Mouse (Mus musculus): ENCODE measurements at regions not wholly inside any gene's neighbourhood (a gene's known extent, or its start where the extent isn't known, plus 50 kb on each side); places are given as distances from the start of the nearest gene placed in this dataset.

DNA sequence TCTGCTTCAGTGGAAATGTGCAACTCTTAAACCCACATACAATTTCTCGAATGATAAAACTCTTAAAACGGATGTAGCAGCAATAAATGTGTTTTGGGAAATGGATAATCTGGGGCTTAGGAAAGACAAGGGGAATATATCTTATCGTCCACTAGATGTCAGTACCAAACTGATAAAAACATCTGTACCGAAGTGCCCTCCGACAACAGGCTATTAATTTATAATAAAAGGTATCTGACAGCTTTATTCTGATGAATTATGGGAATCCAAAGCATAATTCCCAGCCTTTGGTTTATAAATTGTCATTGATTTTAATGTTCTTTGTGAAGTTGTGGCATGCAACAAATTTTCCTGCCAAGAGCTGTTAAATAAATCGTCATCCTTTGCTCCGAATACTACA lies 153.4 kb downstream of the Etnk1 start:
- WGBS: 37% methylated on average over 7 of the region's 7 CpGs
- H3K4me3 ChIP-seq (ENCODE audit: low read depth, low read length): no peak overlapping the region
- H3K4me2 ChIP-seq (replicated peaks; ENCODE audit: low read depth): no peak overlapping the region
- TF ChIP-seq CTCF (IDR thresholded peaks at IDR 0.05; ENCODE audit: low read depth): peak; percentile 66
- no peaks in the 10 kb centered on the region for H3K27me3 ChIP-seq (replicated peaks; ENCODE audit: control insufficient read depth, insufficient read depth, low read length)
- ATAC-seq: no peak
- H3K9me3 ChIP-seq (ENCODE audit: control insufficient read depth): no peaks in the 10 kb centered on the region
- no peak overlapping the region for H3K9ac ChIP-seq (ENCODE audit: low read depth, low read length)
- no peaks in the 10 kb centered on the region for H3K4me1 ChIP-seq (replicated peaks; ENCODE audit: control insufficient read depth, insufficient read depth, low read length)
- no peaks in the 10 kb centered on the region for H3K36me3 ChIP-seq (ENCODE audit: control insufficient read depth, insufficient read depth)
- H3K27ac ChIP-seq (ENCODE audit: low read depth, low read length): no peak overlapping the region

DNA sequence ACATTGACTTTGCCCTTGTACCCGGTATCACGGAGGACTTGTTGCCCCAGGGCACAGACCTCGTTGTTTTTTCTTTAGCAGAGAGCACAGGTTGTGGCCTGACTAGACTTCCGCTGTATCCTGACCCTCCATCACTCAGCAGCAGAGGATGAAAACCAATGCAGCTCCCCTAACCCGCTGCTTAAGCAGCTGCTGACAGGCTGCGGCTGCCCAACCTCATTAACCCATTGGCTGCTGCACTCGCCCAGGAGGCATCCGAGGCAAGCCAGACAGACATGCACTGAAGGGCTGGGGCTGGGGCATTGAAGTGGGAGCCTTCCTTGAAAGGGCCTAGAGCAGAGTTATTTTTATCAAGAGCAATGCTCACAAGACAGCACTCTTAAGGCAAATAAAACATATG lies 157.6 kb downstream of the Etnk1 start:
- Histone ChIP-seq H3K9ac (ENCODE audit: low read depth, low read length) (no peak overlapping the region), H3K36me3 (ENCODE audit: control insufficient read depth, insufficient read depth) (no peaks in the 10 kb centered on the region), H3K4me2 (replicated peaks; ENCODE audit: low read depth) (no peak overlapping the region), H3K4me3 (ENCODE audit: low read depth, low read length) (no peak overlapping the region), H3K9me3 (ENCODE audit: control insufficient read depth) (no peaks in the 10 kb centered on the region), H3K27ac (ENCODE audit: low read depth, low read length) (no peak overlapping the region), H3K4me1 (replicated peaks; ENCODE audit: control insufficient read depth, insufficient read depth, low read length) (no peaks in the 10 kb centered on the region), H3K27me3 (replicated peaks; ENCODE audit: control insufficient read depth, insufficient read depth, low read length) (no peaks in the 10 kb centered on the region)
- WGBS: 41% methylated on average over 8 of the region's 8 CpGs
- TF ChIP-seq CTCF (IDR thresholded peaks at IDR 0.05; ENCODE audit: low read depth): no peak
- no peak for ATAC-seq

GRCm38 (mm10) chr6:143326956-143327722 lies 160.1 kb downstream of the Etnk1 start:
- ATAC-seq: peak; percentile 75
- no peaks in the 10 kb centered on the region for H3K9me3 ChIP-seq (ENCODE audit: control insufficient read depth)
- peak overlapping the region; percentile 30 for H3K4me3 ChIP-seq (ENCODE audit: low read depth, low read length)
- H3K4me2 ChIP-seq (replicated peaks; ENCODE audit: low read depth): peak overlapping the region; percentile 56
- no peak for TF ChIP-seq CTCF (IDR thresholded peaks at IDR 0.05; ENCODE audit: low read depth)
- H3K36me3 ChIP-seq (ENCODE audit: control insufficient read depth, insufficient read depth): no peaks in the 10 kb centered on the region
- H3K9ac ChIP-seq (ENCODE audit: low read depth, low read length): no peak overlapping the region
- H3K4me1 ChIP-seq (replicated peaks; ENCODE audit: control insufficient read depth, insufficient read depth, low read length): no peaks in the 10 kb centered on the region
- no peak overlapping the region for H3K27ac ChIP-seq (ENCODE audit: low read depth, low read length)
- no peaks in the 10 kb centered on the region for H3K27me3 ChIP-seq (replicated peaks; ENCODE audit: control insufficient read depth, insufficient read depth, low read length)
- WGBS: 51% methylated on average over 22 of the region's 22 CpGs

DNA sequence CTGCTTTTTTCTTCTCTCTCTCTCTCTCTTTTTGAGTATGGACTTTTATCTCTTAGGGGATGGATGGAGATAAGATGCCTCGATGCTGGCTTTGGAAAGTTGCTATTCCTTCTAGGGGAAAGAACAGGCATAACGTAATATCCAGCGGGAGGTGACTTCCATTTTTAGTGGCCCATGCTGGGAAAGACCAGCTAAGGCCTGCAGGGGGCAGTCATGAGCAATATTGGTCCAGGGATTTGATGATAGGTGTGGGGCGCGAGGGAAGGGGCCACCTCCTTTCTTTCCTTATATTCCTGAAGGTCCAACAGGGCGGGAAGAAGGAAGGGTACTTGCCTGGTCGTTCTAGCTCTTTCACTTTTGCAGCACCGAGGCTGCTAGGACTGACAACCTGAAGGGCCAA lies 160.8 kb downstream of the Etnk1 start:
- WGBS: 84% methylated on average over 8 of the region's 8 CpGs
- no peaks in the 10 kb centered on the region for H3K9me3 ChIP-seq (ENCODE audit: control insufficient read depth)
- ATAC-seq: no peak
- no peak overlapping the region for H3K27ac ChIP-seq (ENCODE audit: low read depth, low read length)
- no peaks in the 10 kb centered on the region for H3K27me3 ChIP-seq (replicated peaks; ENCODE audit: control insufficient read depth, insufficient read depth, low read length)
- TF ChIP-seq CTCF (IDR thresholded peaks at IDR 0.05; ENCODE audit: low read depth): peak; percentile 44
- no peak overlapping the region for H3K4me3 ChIP-seq (ENCODE audit: low read depth, low read length)
- no peaks in the 10 kb centered on the region for H3K4me1 ChIP-seq (replicated peaks; ENCODE audit: control insufficient read depth, insufficient read depth, low read length)
- H3K4me2 ChIP-seq (replicated peaks; ENCODE audit: low read depth): no peak overlapping the region
- no peaks in the 10 kb centered on the region for H3K36me3 ChIP-seq (ENCODE audit: control insufficient read depth, insufficient read depth)
- H3K9ac ChIP-seq (ENCODE audit: low read depth, low read length): no peak overlapping the region

DNA sequence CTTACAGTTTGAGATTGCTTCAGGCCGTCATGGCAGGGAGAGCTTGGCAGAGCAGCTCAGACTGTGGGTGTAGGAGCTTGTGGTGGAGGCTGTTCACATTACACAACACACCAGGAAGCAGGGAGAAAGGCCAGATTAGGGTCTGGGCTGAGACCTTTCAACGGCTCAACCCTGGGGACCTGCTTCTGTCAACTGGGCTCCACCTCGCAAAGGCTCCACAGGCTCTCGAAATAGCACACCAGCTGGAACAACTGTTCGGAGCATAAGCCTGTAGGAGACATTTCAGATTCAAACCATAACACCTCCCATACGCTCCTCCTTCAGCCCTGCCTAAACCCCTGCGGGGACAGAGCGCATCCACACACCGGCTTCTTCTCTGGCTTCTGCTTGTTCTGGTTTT lies 161.2 kb downstream of the Etnk1 start:
- H3K27me3 ChIP-seq (replicated peaks; ENCODE audit: control insufficient read depth, insufficient read depth, low read length): no peaks in the 10 kb centered on the region
- no peak for ATAC-seq
- 87% methylated on average over 9 of the region's 9 CpGs for WGBS
- no peak overlapping the region for H3K9ac ChIP-seq (ENCODE audit: low read depth, low read length)
- no peaks in the 10 kb centered on the region for H3K36me3 ChIP-seq (ENCODE audit: control insufficient read depth, insufficient read depth)
- H3K4me3 ChIP-seq (ENCODE audit: low read depth, low read length): no peak overlapping the region
- no peak overlapping the region for H3K4me2 ChIP-seq (replicated peaks; ENCODE audit: low read depth)
- no peak for TF ChIP-seq CTCF (IDR thresholded peaks at IDR 0.05; ENCODE audit: low read depth)
- no peak overlapping the region for H3K27ac ChIP-seq (ENCODE audit: low read depth, low read length)
- H3K4me1 ChIP-seq (replicated peaks; ENCODE audit: control insufficient read depth, insufficient read depth, low read length): no peaks in the 10 kb centered on the region
- H3K9me3 ChIP-seq (ENCODE audit: control insufficient read depth): no peaks in the 10 kb centered on the region

GRCm38 (mm10) chr6:143329096-143329495 lies 162.1 kb downstream of the Etnk1 start:
- Histone ChIP-seq H3K4me2 (replicated peaks; ENCODE audit: low read depth) (no peak overlapping the region), H3K27ac (ENCODE audit: low read depth, low read length) (no peak overlapping the region), H3K36me3 (ENCODE audit: control insufficient read depth, insufficient read depth) (no peaks in the 10 kb centered on the region), H3K9ac (ENCODE audit: low read depth, low read length) (no peak overlapping the region), H3K9me3 (ENCODE audit: control insufficient read depth) (no peaks in the 10 kb centered on the region), H3K4me1 (replicated peaks; ENCODE audit: control insufficient read depth, insufficient read depth, low read length) (no peaks in the 10 kb centered on the region), H3K4me3 (ENCODE audit: low read depth, low read length) (no peak overlapping the region), H3K27me3 (replicated peaks; ENCODE audit: control insufficient read depth, insufficient read depth, low read length) (no peaks in the 10 kb centered on the region)
- TF ChIP-seq CTCF (IDR thresholded peaks at IDR 0.05; ENCODE audit: low read depth): peak; percentile 26
- 75% methylated on average over 5 of the region's 5 CpGs for WGBS
- ATAC-seq: no peak

All from intestine, postnatal 0 days (tissue).